Mouse (Mus musculus) neural tube, embryonic 14.5 days (tissue): ENCODE results near the gene Sorbs2. TPM values are rescaled to one million over a fixed set of nuclear protein-coding genes. Genes with fewer than 3 reads are reported as not detected.

ENCODE experiments used
- ATAC-seq: fragments of 200-750 bp; cut with Nextera tagmentation; 2 replicates; pipeline ENCODE4 v1.8.0; 2017; ENCODE audit warnings: low read depth, mild to moderate bottlenecking, moderate TSS enrichment, moderate library complexity
- H3K27ac ChIP-seq: fragments of 300-500 bp; sonication (generic); 2 replicates; pipeline ENCODE4 v1.5.1; 2014; ENCODE audit warnings: low read depth, mild to moderate bottlenecking, control low read depth, low read length, moderate library complexity, mixed read lengths
- H3K27me3 ChIP-seq: fragments of 300-500 bp; sonication (generic); 2 replicates; pipeline ENCODE4 v1.6.1; 2014; ENCODE audit warnings: low read length; ENCODE audit not compliant: control insufficient read depth, insufficient read depth
- H3K36me3 ChIP-seq: fragments of 300-500 bp; sonication (generic); 2 replicates; pipeline ENCODE4 v1.6.1; 2014; ENCODE audit warnings: low read length, mixed read lengths; ENCODE audit not compliant: control insufficient read depth, insufficient read depth
- H3K4me1 ChIP-seq: fragments of 300-500 bp; sonication (generic); 2 replicates; pipeline ENCODE4 v1.6.1; 2014; ENCODE audit warnings: low read length; ENCODE audit not compliant: control insufficient read depth, insufficient read depth
- H3K4me2 ChIP-seq: fragments of 300-500 bp; sonication (generic); 2 replicates; pipeline ENCODE4 v1.6.1; 2014; ENCODE audit warnings: mild to moderate bottlenecking, low read depth, low read length, control low read depth
- H3K4me3 ChIP-seq: fragments of 300-500 bp; sonication (generic); 2 replicates; pipeline ENCODE4 v1.5.1; 2014; ENCODE audit warnings: low read depth, low read length, control low read depth, mixed read lengths
- H3K9ac ChIP-seq: fragments of 300-500 bp; sonication (generic); replicated peaks from 2 replicates; pipeline ENCODE4 v1.6.1; 2014; ENCODE audit warnings: low read depth, mild to moderate bottlenecking, control low read depth, low read length, mixed read lengths
- H3K9me3 ChIP-seq: fragments of 300-500 bp; sonication (generic); 2 replicates; pipeline ENCODE4 v1.6.1; 2016; ENCODE audit warnings: low read length; ENCODE audit not compliant: control insufficient read depth
- WGBS: fragments of 180-500 bp; shearing (Covaris S2); extraction: QIAGEN DNeasy Blood & Tissue Kit; methylation state at CpG from one replicate; pipeline ENCODE4 v1.1.7; 2014; 5-methylcytosine and 5-hydroxymethylcytosine counted together
- polyA plus RNA-seq: library from polyadenylated mRNA; unstranded; fragments of >200 nt; fragmentation: Nextera tagmentation; extraction: Ambion mirVana; gene quantifications from 2 replicates; pipeline ENCODE4 v1.2.1, GENCODE M21; 2014

The Sorbs2 gene
- polyA plus RNA-seq, 1 experiment from 2014 or later, result 83.2 TPM

- no peaks in the 10 kb centered on the region for H3K36me3 ChIP-seq
- peak; percentile 94 for ATAC-seq
- no peak overlapping the region for H3K4me3 ChIP-seq
- H3K9ac ChIP-seq, result no peak overlapping the region
- peaks cover 2% of the 10 kb centered on the region; the same call in 1 of the 2 replicates for H3K4me1 ChIP-seq
- H3K27me3 ChIP-seq, result no peaks in the 10 kb centered on the region
- no peaks in the 10 kb centered on the region for H3K9me3 ChIP-seq
- no peak overlapping the region for H3K4me2 ChIP-seq
- 11% methylated on average over 3 of the region's 3 CpGs for WGBS
- no peak overlapping the region for H3K27ac ChIP-seq
These were observed 50.3 kb downstream of the Sorbs2 start for GRCm38 (mm10) chr8:45557936-45558335.

GRCm38 (mm10) chr8:45558426-45558825 lies 50.8 kb downstream of the Sorbs2 start:
- no peaks in the 10 kb centered on the region for H3K36me3 ChIP-seq
- no peak overlapping the region for H3K4me2 ChIP-seq
- H3K4me3 ChIP-seq, result no peak overlapping the region
- H3K27ac ChIP-seq, result no peak overlapping the region
- WGBS, result 49% methylated on average over 5 of the region's 5 CpGs
- ATAC-seq, result no peak
- H3K27me3 ChIP-seq, result no peaks in the 10 kb centered on the region
- peaks cover 2% of the 10 kb centered on the region; the same call in 1 of the 2 replicates for H3K4me1 ChIP-seq
- H3K9me3 ChIP-seq, result no peaks in the 10 kb centered on the region
- H3K9ac ChIP-seq, result no peak overlapping the region

DNA sequence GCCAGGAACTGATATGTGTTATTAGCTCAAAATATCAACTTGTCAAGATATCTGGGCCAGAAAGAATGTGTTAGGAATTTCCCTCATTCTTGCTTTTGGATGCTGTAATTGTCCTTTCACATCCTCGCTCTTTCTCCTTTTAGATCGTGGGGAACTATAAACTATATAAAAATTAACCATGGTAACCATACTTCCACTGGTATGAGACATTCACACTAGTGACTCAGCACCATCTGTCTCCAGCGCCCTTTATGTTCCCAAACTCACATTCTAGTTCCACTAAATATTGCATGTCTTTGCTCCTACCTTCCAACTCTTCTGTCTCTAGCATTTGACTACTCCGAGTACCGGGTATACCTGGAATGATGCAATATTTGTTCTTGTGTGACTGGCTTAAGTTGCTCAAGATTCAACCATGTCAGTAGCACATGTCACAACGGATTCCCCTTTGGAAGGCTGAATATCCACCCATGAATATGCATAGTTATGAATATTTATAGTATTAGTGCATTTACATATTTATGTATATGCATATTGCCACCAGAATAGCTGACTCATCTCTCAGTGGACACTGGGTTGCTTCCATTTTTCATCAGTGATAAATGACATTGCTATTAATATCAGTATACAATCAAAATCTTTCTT lies 51.7 kb downstream of the Sorbs2 start:
- Histone ChIP-seq H3K9me3 (no peaks in the 10 kb centered on the region), H3K4me2 (no peak overlapping the region), H3K9ac (no peak overlapping the region), H3K27me3 (no peaks in the 10 kb centered on the region), H3K4me3 (no peak overlapping the region), H3K36me3 (no peaks in the 10 kb centered on the region), H3K4me1 (peaks cover 2% of the 10 kb centered on the region; the same call in 1 of the 2 replicates), H3K27ac (no peak overlapping the region)
- no peak for ATAC-seq
- WGBS, result 82% methylated on average over 6 of the region's 6 CpGs

GRCm38 (mm10) chr8:45565189-45565588 lies 57.6 kb downstream of the Sorbs2 start:
- no peak overlapping the region for H3K4me2 ChIP-seq
- 100% methylated on average over 1 of the region's 1 CpGs for WGBS
- no peak overlapping the region for H3K4me3 ChIP-seq
- no peaks in the 10 kb centered on the region for H3K36me3 ChIP-seq
- no peaks in the 10 kb centered on the region for H3K4me1 ChIP-seq
- no peak overlapping the region for H3K9ac ChIP-seq
- no peaks in the 10 kb centered on the region for H3K27me3 ChIP-seq
- no peak for ATAC-seq
- peaks cover 5% of the 10 kb centered on the region; the same call in 1 of the 2 replicates for H3K9me3 ChIP-seq
- H3K27ac ChIP-seq, result no peak overlapping the region

GRCm38 (mm10) chr8:45570117-45570516 lies 62.5 kb downstream of the Sorbs2 start:
- ATAC-seq, result no peak
- H3K4me3 ChIP-seq, result no peak overlapping the region
- H3K9ac ChIP-seq, result no peak overlapping the region
- no peaks in the 10 kb centered on the region for H3K4me1 ChIP-seq
- 69% methylated on average over 4 of the region's 4 CpGs for WGBS
- H3K27me3 ChIP-seq, result no peaks in the 10 kb centered on the region
- no peak overlapping the region for H3K27ac ChIP-seq
- no peak overlapping the region for H3K4me2 ChIP-seq
- peaks cover 5% of the 10 kb centered on the region; the same call in 1 of the 2 replicates for H3K9me3 ChIP-seq
- H3K36me3 ChIP-seq, result no peaks in the 10 kb centered on the region

GRCm38 (mm10) chr8:45579714-45580543 lies 72.3 kb downstream of the Sorbs2 start:
- Histone ChIP-seq H3K9me3 (no peaks in the 10 kb centered on the region), H3K9ac (no peak overlapping the region), H3K27ac (no peak overlapping the region), H3K4me3 (no peak overlapping the region), H3K4me2 (no peak overlapping the region), H3K27me3 (no peaks in the 10 kb centered on the region), H3K36me3 (no peaks in the 10 kb centered on the region), H3K4me1 (no peaks in the 10 kb centered on the region)
- WGBS, result 84% methylated on average over 7 of the region's 7 CpGs
- ATAC-seq, result no peak

DNA sequence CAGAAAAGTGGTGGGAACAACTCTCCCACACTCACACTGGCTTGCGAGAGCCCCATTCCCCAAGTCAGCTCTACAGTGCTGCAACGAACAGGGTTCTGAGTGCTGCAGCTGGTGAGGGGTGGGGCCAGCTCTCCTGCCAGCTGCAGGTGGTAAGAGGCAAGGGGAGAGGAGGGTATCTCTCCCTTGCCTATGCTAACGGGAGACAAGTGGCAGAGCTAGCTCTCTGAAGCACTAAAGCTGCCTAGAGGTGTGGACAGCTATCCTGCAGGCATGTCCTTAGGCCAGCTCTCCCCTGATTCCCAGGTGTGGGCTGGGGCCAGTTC lies 72.9 kb downstream of the Sorbs2 start:
- Histone ChIP-seq H3K27me3 (no peaks in the 10 kb centered on the region), H3K36me3 (no peaks in the 10 kb centered on the region), H3K4me2 (no peak overlapping the region), H3K4me3 (no peak overlapping the region), H3K4me1 (0 out of 2 replicates have a peak, but pooled peaks cover 3% of the 10 kb centered on the region), H3K9me3 (no peaks in the 10 kb centered on the region), H3K9ac (no peak overlapping the region), H3K27ac (no peak overlapping the region)
- no peak for ATAC-seq
- WGBS, result 52% methylated on average over 3 of the region's 3 CpGs

DNA sequence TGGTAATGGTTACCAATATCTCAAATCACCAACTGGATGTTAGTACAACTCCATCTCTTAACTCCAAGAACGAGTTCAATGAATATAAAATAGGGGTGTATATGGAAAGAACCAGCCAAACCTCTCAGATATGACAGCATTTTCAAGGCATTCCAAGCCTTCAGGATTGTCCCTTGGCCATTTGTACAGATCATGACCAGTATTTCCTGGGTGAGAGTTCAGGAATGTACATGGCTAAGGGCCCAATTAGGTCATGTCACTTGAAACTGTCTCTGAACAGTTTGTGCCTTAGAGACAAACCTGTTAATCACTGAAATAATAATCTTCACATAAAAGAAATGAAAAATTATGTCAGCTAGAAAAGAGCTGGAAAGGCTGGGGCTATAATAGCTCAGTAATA lies 76.3 kb downstream of the Sorbs2 start:
- Histone ChIP-seq H3K27me3 (no peaks in the 10 kb centered on the region), H3K9ac (no peak overlapping the region), H3K4me3 (no peak overlapping the region), H3K4me2 (no peak overlapping the region), H3K27ac (no peak overlapping the region), H3K9me3 (no peaks in the 10 kb centered on the region), H3K4me1 (0 out of 2 replicates have a peak, but pooled peaks cover 5% of the 10 kb centered on the region), H3K36me3 (no peaks in the 10 kb centered on the region)
- 90% methylated on average over 1 of the region's 1 CpGs for WGBS
- no peak for ATAC-seq

DNA sequence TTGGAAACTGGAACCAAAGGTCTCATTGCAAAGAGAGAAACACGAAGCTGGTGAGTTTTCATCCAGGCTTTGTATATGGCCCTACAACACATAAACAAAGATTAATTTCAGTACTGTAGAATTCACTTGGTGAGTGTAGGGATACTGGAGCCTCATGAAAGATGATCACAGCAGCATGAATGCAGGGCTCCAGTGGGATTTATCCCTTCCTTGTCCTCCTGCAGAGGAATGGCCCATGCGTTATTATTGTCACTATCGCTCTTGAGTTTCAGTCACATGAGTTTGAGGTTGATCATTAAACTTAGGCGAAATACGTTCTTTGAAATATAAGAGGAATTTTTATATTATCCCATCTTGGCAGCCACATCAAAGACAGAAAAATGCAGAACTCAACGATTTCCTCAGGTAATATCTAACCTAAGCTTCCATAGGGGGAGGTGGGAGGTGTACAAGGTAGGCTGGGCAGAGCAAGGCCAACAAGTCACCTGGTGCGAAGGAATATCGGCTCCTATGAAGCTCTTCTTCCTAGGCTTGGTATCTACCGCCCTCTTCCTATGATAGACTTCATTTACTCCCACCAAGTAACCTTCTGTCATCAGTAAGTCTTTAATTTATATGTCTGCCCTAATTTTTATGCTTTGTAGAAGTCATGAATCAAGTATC lies 76.9 kb downstream of the Sorbs2 start:
- 0 out of 2 replicates have a peak, but pooled peaks cover 5% of the 10 kb centered on the region for H3K4me1 ChIP-seq
- 94% methylated on average over 9 of the region's 9 CpGs for WGBS
- no peak for ATAC-seq
- no peak overlapping the region for H3K4me2 ChIP-seq
- no peak overlapping the region for H3K27ac ChIP-seq
- no peak overlapping the region for H3K9ac ChIP-seq
- no peaks in the 10 kb centered on the region for H3K36me3 ChIP-seq
- H3K4me3 ChIP-seq, result no peak overlapping the region
- no peaks in the 10 kb centered on the region for H3K9me3 ChIP-seq
- no peaks in the 10 kb centered on the region for H3K27me3 ChIP-seq
